Mouse (Mus musculus) stomach, embryonic 14.5 days (tissue): ENCODE results near the gene Cplx3. TPM values are rescaled to one million over a fixed set of nuclear protein-coding genes. Genes with fewer than 3 reads are reported as not detected.

Source experiments
- ATAC-seq: fragments of 200-750 bp; cut with Nextera tagmentation; 2 replicates; pipeline ENCODE4 v1.8.0; 2017; ENCODE audit warnings: low read depth, moderate TSS enrichment; ENCODE audit not compliant: insufficient number of reproducible peaks, insufficient read depth, low FRiP score
- H3K27ac ChIP-seq: fragments of 300-500 bp; sonication (generic); 2 replicates; pipeline ENCODE4 v1.5.1; 2014; ENCODE audit warnings: mild to moderate bottlenecking, low read length, moderate library complexity, mixed read lengths
- H3K27me3 ChIP-seq: fragments of 300-500 bp; sonication (generic); 2 replicates; pipeline ENCODE4 v1.6.1; 2014; ENCODE audit warnings: low read length, control low read depth, mixed read lengths; ENCODE audit not compliant: control insufficient read depth, insufficient read depth
- H3K36me3 ChIP-seq: fragments of 300-500 bp; sonication (generic); 2 replicates; pipeline ENCODE4 v1.6.1; 2014; ENCODE audit warnings: mild to moderate bottlenecking, control low read depth, low read length, moderate library complexity, mixed read lengths; ENCODE audit not compliant: control insufficient read depth, insufficient read depth
- H3K4me1 ChIP-seq: fragments of 300-500 bp; sonication (generic); 2 replicates; pipeline ENCODE4 v1.6.1; 2014; ENCODE audit warnings: low read length, control low read depth, mixed read lengths; ENCODE audit not compliant: control insufficient read depth, insufficient read depth
- H3K4me2 ChIP-seq: fragments of 300-500 bp; sonication (generic); replicated peaks from 2 replicates; pipeline ENCODE4 v1.6.1; 2014; ENCODE audit warnings: low read depth, low read length, control low read depth
- H3K4me3 ChIP-seq: fragments of 300-500 bp; sonication (generic); 2 replicates; pipeline ENCODE4 v1.5.1; 2014; ENCODE audit warnings: low read depth, low read length, control low read depth
- H3K9ac ChIP-seq: fragments of 300-500 bp; sonication (generic); replicated peaks from 2 replicates; pipeline ENCODE4 v1.6.1; 2014; ENCODE audit warnings: low read depth, mild to moderate bottlenecking, control low read depth, low read length, moderate library complexity, mixed read lengths
- H3K9me3 ChIP-seq: fragments of 300-500 bp; sonication (generic); 2 replicates; pipeline ENCODE4 v1.6.1; 2016; ENCODE audit warnings: low read depth, low read length, control low read depth; ENCODE audit not compliant: control insufficient read depth
- WGBS: fragments of 180-500 bp; shearing (Covaris S2); extraction: QIAGEN DNeasy Blood & Tissue Kit; methylation state at CpG from one replicate; pipeline ENCODE4 v1.1.7; 2014; 5-methylcytosine and 5-hydroxymethylcytosine counted together
- polyA plus RNA-seq: library from polyadenylated mRNA; unstranded; fragments of >200 nt; fragmentation: Nextera tagmentation; extraction: Ambion mirVana; gene quantifications from 2 replicates; pipeline ENCODE4 v1.2.1, GENCODE M21; 2014

The Cplx3 gene
- polyA plus RNA-seq, 1 experiment from 2014 or later, result not detected

GRCm38 (mm10) chr9:57629118-57629874 lies 23.2 kb upstream of the Cplx3 start:
- Histone ChIP-seq H3K4me1 (no peaks in the 10 kb centered on the region), H3K4me3 (no peak overlapping the region), H3K27me3 (no peaks in the 10 kb centered on the region), H3K9ac (no peak overlapping the region), H3K9me3 (no peaks in the 10 kb centered on the region), H3K4me2 (no peak overlapping the region), H3K36me3 (peaks cover 57% of the 10 kb centered on the region), H3K27ac (no peak overlapping the region)
- peak; percentile 66; the same call in 1 of the 2 replicates for ATAC-seq
- WGBS, result 67% methylated on average over 14 of the region's 14 CpGs

- no peak overlapping the region for H3K9ac ChIP-seq
- H3K9me3 ChIP-seq, result no peaks in the 10 kb centered on the region
- H3K4me1 ChIP-seq, result no peaks in the 10 kb centered on the region
- H3K27me3 ChIP-seq, result no peaks in the 10 kb centered on the region
- peaks cover 57% of the 10 kb centered on the region for H3K36me3 ChIP-seq
- H3K4me2 ChIP-seq, result no peak overlapping the region
- H3K4me3 ChIP-seq, result no peak overlapping the region
- WGBS, result 93% methylated on average over 12 of the region's 12 CpGs
- H3K27ac ChIP-seq, result no peak overlapping the region
- ATAC-seq, result no peak
Measured at GRCm38 (mm10) chr9:57628717-57629116, 22.6 kb upstream of the Cplx3 start.

GRCm38 (mm10) chr9:57627892-57628291 lies 21.8 kb upstream of the Cplx3 start:
- Histone ChIP-seq H3K4me2 (no peak overlapping the region), H3K36me3 (peaks cover 57% of the 10 kb centered on the region), H3K4me1 (no peaks in the 10 kb centered on the region), H3K9me3 (no peaks in the 10 kb centered on the region), H3K9ac (no peak overlapping the region), H3K27me3 (no peaks in the 10 kb centered on the region), H3K27ac (no peak overlapping the region), H3K4me3 (no peak overlapping the region)
- ATAC-seq, result no peak
- 91% methylated on average over 11 of the region's 11 CpGs for WGBS

GRCm38 (mm10) chr9:57627191-57627590 lies 21.1 kb upstream of the Cplx3 start:
- no peak overlapping the region for H3K4me2 ChIP-seq
- no peaks in the 10 kb centered on the region for H3K27me3 ChIP-seq
- no peak for ATAC-seq
- no peak overlapping the region for H3K9ac ChIP-seq
- 89% methylated on average over 17 of the region's 17 CpGs for WGBS
- H3K4me1 ChIP-seq, result no peaks in the 10 kb centered on the region
- H3K9me3 ChIP-seq, result no peaks in the 10 kb centered on the region
- H3K4me3 ChIP-seq, result no peak overlapping the region
- H3K27ac ChIP-seq, result no peak overlapping the region
- peaks cover 57% of the 10 kb centered on the region for H3K36me3 ChIP-seq

- H3K4me1 ChIP-seq, result no peaks in the 10 kb centered on the region
- H3K27ac ChIP-seq, result no peak overlapping the region
- no peaks in the 10 kb centered on the region for H3K9me3 ChIP-seq
- H3K9ac ChIP-seq, result no peak overlapping the region
- H3K27me3 ChIP-seq, result no peaks in the 10 kb centered on the region
- 87% methylated on average over 15 of the region's 15 CpGs for WGBS
- H3K36me3 ChIP-seq, result peaks cover 57% of the 10 kb centered on the region
- no peak overlapping the region for H3K4me2 ChIP-seq
- no peak for ATAC-seq
- H3K4me3 ChIP-seq, result no peak overlapping the region
Measured at GRCm38 (mm10) chr9:57625674-57626500, 19.8 kb upstream of the Cplx3 start.

- H3K9ac ChIP-seq, result no peak overlapping the region
- no peak overlapping the region for H3K27ac ChIP-seq
- H3K36me3 ChIP-seq, result peaks cover 44% of the 10 kb centered on the region
- H3K4me2 ChIP-seq, result no peak overlapping the region
- 76% methylated on average over 7 of the region's 7 CpGs for WGBS
- no peaks in the 10 kb centered on the region for H3K27me3 ChIP-seq
- no peak for ATAC-seq
- no peaks in the 10 kb centered on the region for H3K9me3 ChIP-seq
- no peaks in the 10 kb centered on the region for H3K4me1 ChIP-seq
- no peak overlapping the region for H3K4me3 ChIP-seq
Measured at GRCm38 (mm10) chr9:57624295-57624694, 18.2 kb upstream of the Cplx3 start.

- H3K36me3 ChIP-seq, result peaks cover 13% of the 10 kb centered on the region; the same call in 1 of the 2 replicates
- H3K9me3 ChIP-seq, result no peaks in the 10 kb centered on the region
- H3K9ac ChIP-seq, result no peak within 1 kb of the TSS
- 91% methylated on average over 5 of the region's 5 CpGs for WGBS
- no peaks in the 10 kb centered on the region for H3K4me1 ChIP-seq
- no peak within 1 kb of the TSS for H3K27ac ChIP-seq
- no peak within 1 kb of the TSS for H3K4me2 ChIP-seq
- no peak within 1 kb of the TSS for H3K4me3 ChIP-seq
- no peak for ATAC-seq
- H3K27me3 ChIP-seq, result no peaks in the 10 kb centered on the region
Measured at GRCm38 (mm10) chr9:57620674-57621073, 14.6 kb upstream of the Cplx3 start, which contains the start of gene Lman1l. Gene Lman1l, minus strand, starts transcription at chr9:57620774.

- no peak overlapping the region for H3K27ac ChIP-seq
- no peaks in the 10 kb centered on the region for H3K36me3 ChIP-seq
- H3K9me3 ChIP-seq, result no peaks in the 10 kb centered on the region
- no peaks in the 10 kb centered on the region for H3K4me1 ChIP-seq
- H3K4me3 ChIP-seq, result no peak overlapping the region
- WGBS, result 62% methylated on average over 8 of the region's 8 CpGs
- ATAC-seq, result no peak
- H3K9ac ChIP-seq, result no peak overlapping the region
- H3K27me3 ChIP-seq, result no peaks in the 10 kb centered on the region
- no peak overlapping the region for H3K4me2 ChIP-seq
Measured at GRCm38 (mm10) chr9:57618854-57619253, 12.8 kb upstream of the Cplx3 start.
